Mouse (Mus musculus): Measurements from ENCODE around the gene Atg10. TPM values are rescaled to one million over a fixed set of nuclear protein-coding genes. Genes with fewer than 3 reads are reported as not detected.

Atg10 gene
- polyA plus RNA-seq, 1 experiment from 2014 or later = 17.2 TPM

GRCm38 (mm10) chr13:90907376-90907775, 316.4 kb downstream of the Atg10 start:
- no peaks in the 10 kb centered on the region for H3K27me3 ChIP-seq (ENCODE audit: control insufficient read depth, insufficient read depth, low read length)
- no peak overlapping the region for H3K9ac ChIP-seq
- 91% methylated on average over 12 of the region's 12 CpGs for WGBS
- ATAC-seq (ENCODE audit: low FRiP score) = no peak
- H3K9me3 ChIP-seq (ENCODE audit: control insufficient read depth, low read length) = no peaks in the 10 kb centered on the region
- no peak overlapping the region for H3K4me3 ChIP-seq (replicated peaks; ENCODE audit: low read length)
- H3K4me1 ChIP-seq (replicated peaks; ENCODE audit: control insufficient read depth, insufficient read depth, low read length) = no peaks in the 10 kb centered on the region
- H3K36me3 ChIP-seq (replicated peaks; ENCODE audit: control insufficient read depth, insufficient read depth) = no peaks in the 10 kb centered on the region
- no peak for DNase-seq (ENCODE audit: low spot score)
- H3K4me2 ChIP-seq (replicated peaks) = no peak overlapping the region
- no peak overlapping the region for H3K27ac ChIP-seq

GRCm38 (mm10) chr13:90905176-90905575, 318.6 kb downstream of the Atg10 start, which contains the start of gene Atp6ap1l:
Atp6ap1l (minus strand) TSS chr13:90905355.
- Histone ChIP-seq H3K4me1 (replicated peaks; ENCODE audit: control insufficient read depth, insufficient read depth, low read length) (no peaks in the 10 kb centered on the region), H3K4me2 (replicated peaks) (no peak within 1 kb of the TSS), H3K4me3 (replicated peaks; ENCODE audit: low read length) (no peak within 1 kb of the TSS), H3K9me3 (ENCODE audit: control insufficient read depth, low read length) (no peaks in the 10 kb centered on the region), H3K27ac (no peak within 1 kb of the TSS), H3K27me3 (ENCODE audit: control insufficient read depth, insufficient read depth, low read length) (no peaks in the 10 kb centered on the region), H3K9ac (no peak within 1 kb of the TSS), H3K36me3 (replicated peaks; ENCODE audit: control insufficient read depth, insufficient read depth) (no peaks in the 10 kb centered on the region)
- no peak for ATAC-seq (ENCODE audit: low FRiP score)
- DNase-seq (ENCODE audit: low spot score) = no peak
- WGBS = 86% methylated on average over 5 of the region's 5 CpGs

DNA sequence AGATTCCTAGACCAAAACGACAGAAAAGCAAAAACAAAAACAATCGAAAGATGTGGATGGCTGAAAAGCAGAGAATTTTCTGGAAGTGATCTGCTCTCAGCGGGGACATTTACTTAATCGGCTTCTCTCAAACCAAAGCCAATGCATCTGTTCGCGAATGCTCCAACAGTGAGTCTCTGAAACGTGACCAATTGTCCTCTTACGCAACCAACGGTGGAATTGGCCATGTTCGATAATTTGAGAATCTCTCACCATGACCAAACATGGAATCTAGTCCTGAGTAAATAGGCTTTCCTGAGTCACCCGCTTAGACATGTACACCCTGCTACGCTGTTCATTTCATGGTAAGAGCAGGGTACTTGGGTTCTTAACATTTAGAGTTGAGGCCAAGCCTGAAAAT, 326.9 kb downstream of the Atg10 start:
- Histone ChIP-seq H3K9ac (no peak overlapping the region), H3K36me3 (replicated peaks; ENCODE audit: control insufficient read depth, insufficient read depth) (no peaks in the 10 kb centered on the region), H3K9me3 (ENCODE audit: control insufficient read depth, low read length) (no peaks in the 10 kb centered on the region), H3K27ac (no peak overlapping the region), H3K4me1 (replicated peaks; ENCODE audit: control insufficient read depth, insufficient read depth, low read length) (no peaks in the 10 kb centered on the region), H3K27me3 (ENCODE audit: control insufficient read depth, insufficient read depth, low read length) (no peaks in the 10 kb centered on the region), H3K4me2 (replicated peaks) (no peak overlapping the region), H3K4me3 (replicated peaks; ENCODE audit: low read length) (no peak overlapping the region)
- no peak for ATAC-seq (ENCODE audit: low FRiP score)
- 92% methylated on average over 12 of the region's 12 CpGs for WGBS
- no peak for DNase-seq (ENCODE audit: low spot score)

DNA sequence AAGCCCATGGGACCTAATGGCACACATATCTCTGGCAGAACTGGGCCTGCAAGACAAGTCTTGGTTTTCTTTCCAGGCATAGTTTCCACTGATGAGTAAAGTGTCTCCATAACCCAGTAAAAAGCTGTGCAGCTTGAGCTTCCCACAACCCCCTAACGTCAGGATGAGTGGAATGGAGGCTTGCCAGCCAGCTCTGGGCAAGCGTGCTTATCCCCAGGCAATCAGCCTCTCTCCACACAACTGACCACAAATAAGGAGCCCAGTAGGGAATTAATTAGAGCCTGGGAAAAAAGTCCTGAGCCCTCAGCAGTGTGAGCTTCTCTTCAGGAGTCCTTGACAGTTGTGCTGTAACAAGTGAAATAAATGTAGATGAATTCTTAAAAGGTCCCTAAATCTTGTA, 327.7 kb downstream of the Atg10 start:
- Histone ChIP-seq H3K27me3 (ENCODE audit: control insufficient read depth, insufficient read depth, low read length) (no peaks in the 10 kb centered on the region), H3K4me2 (replicated peaks) (no peak overlapping the region), H3K36me3 (replicated peaks; ENCODE audit: control insufficient read depth, insufficient read depth) (no peaks in the 10 kb centered on the region), H3K9ac (no peak overlapping the region), H3K9me3 (ENCODE audit: control insufficient read depth, low read length) (no peaks in the 10 kb centered on the region), H3K27ac (no peak overlapping the region), H3K4me1 (replicated peaks; ENCODE audit: control insufficient read depth, insufficient read depth, low read length) (no peaks in the 10 kb centered on the region), H3K4me3 (replicated peaks; ENCODE audit: low read length) (no peak overlapping the region)
- peak; percentile 27; the same call in 1 of the 2 replicates for ATAC-seq (ENCODE audit: low FRiP score)
- no peak for DNase-seq (ENCODE audit: low spot score)
- 29% methylated on average over 2 of the region's 2 CpGs for WGBS

GRCm38 (mm10) chr13:90894819-90895218, 328.9 kb downstream of the Atg10 start:
- H3K4me2 ChIP-seq (replicated peaks) = no peak overlapping the region
- 93% methylated on average over 4 of the region's 4 CpGs for WGBS
- no peak overlapping the region for H3K4me3 ChIP-seq (replicated peaks; ENCODE audit: low read length)
- H3K9ac ChIP-seq = no peak overlapping the region
- ATAC-seq (ENCODE audit: low FRiP score) (no peak), DNase-seq (ENCODE audit: low spot score) (no peak)
- H3K36me3 ChIP-seq (replicated peaks; ENCODE audit: control insufficient read depth, insufficient read depth) = no peaks in the 10 kb centered on the region
- H3K27ac ChIP-seq = no peak overlapping the region
- H3K4me1 ChIP-seq (replicated peaks; ENCODE audit: control insufficient read depth, insufficient read depth, low read length) = no peaks in the 10 kb centered on the region
- H3K27me3 ChIP-seq (ENCODE audit: control insufficient read depth, insufficient read depth, low read length) = no peaks in the 10 kb centered on the region
- H3K9me3 ChIP-seq (ENCODE audit: control insufficient read depth, low read length) = no peaks in the 10 kb centered on the region

DNA sequence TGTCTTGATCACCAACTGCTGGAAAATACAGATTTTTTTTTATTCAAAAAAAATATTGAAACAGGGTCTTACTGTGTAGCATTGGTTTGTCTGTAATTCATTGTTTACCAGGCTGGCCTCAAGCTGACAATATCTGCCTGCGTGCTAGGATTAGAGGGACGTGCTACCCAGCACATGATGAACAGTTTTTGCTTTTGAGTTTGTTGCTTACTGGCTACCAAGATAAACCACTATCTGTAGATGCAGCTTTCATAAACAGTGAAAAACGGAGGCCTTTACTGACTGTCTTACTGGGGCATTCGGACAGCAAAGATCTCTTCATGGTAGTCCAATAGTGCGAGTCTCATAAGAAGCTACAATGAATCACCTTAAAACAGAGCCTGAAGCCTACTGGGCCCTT, 333.7 kb downstream of the Atg10 start:
- H3K4me3 ChIP-seq (replicated peaks; ENCODE audit: low read length) = no peak overlapping the region
- H3K27me3 ChIP-seq (ENCODE audit: control insufficient read depth, insufficient read depth, low read length) = no peaks in the 10 kb centered on the region
- ATAC-seq (ENCODE audit: low FRiP score) = no peak
- WGBS = 88% methylated on average over 5 of the region's 5 CpGs
- H3K36me3 ChIP-seq (replicated peaks; ENCODE audit: control insufficient read depth, insufficient read depth) = no peaks in the 10 kb centered on the region
- no peaks in the 10 kb centered on the region for H3K4me1 ChIP-seq (replicated peaks; ENCODE audit: control insufficient read depth, insufficient read depth, low read length)
- H3K27ac ChIP-seq = no peak overlapping the region
- DNase-seq (ENCODE audit: low spot score) = no peak
- H3K4me2 ChIP-seq (replicated peaks) = no peak overlapping the region
- H3K9ac ChIP-seq = no peak overlapping the region
- no peaks in the 10 kb centered on the region for H3K9me3 ChIP-seq (ENCODE audit: control insufficient read depth, low read length)

DNA sequence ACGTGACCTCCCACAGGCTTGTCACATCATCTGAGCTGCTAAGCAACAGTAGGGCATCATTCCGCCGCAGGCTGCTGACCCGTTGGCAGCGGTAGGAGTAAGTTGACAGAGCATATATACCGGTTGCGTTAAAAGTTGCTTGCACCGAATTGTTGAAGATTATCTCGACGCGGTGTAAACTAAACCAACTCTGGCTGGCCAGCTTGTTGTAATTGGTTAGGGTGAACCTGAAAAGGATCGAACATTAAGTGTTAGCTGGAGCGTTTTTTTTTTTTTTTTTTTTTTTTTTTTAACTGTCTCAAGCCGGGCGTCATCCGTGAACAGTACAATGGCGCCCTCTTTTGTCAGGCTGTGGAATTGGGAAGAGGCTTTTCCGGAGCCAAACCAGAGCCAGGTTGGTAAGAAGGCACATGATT, 337.2 kb downstream of the Atg10 start:
- DNase-seq (ENCODE audit: low spot score) = peak; percentile 92
- peak; percentile 82 for ATAC-seq (ENCODE audit: low FRiP score)
- H3K27me3 ChIP-seq (ENCODE audit: control insufficient read depth, insufficient read depth, low read length) = no peaks in the 10 kb centered on the region
- no peaks in the 10 kb centered on the region for H3K4me1 ChIP-seq (replicated peaks; ENCODE audit: control insufficient read depth, insufficient read depth, low read length)
- peak overlapping the region; percentile 30 for H3K4me3 ChIP-seq (replicated peaks; ENCODE audit: low read length)
- no peak overlapping the region for H3K9ac ChIP-seq
- H3K27ac ChIP-seq = no peak overlapping the region
- no peaks in the 10 kb centered on the region for H3K36me3 ChIP-seq (replicated peaks; ENCODE audit: control insufficient read depth, insufficient read depth)
- H3K4me2 ChIP-seq (replicated peaks) = peak overlapping the region; percentile 63
- WGBS = under 1% methylated on average over 18 of the region's 18 CpGs
- H3K9me3 ChIP-seq (ENCODE audit: control insufficient read depth, low read length) = no peaks in the 10 kb centered on the region

- H3K4me2 ChIP-seq (replicated peaks) = peak overlapping the region; percentile 63
- peak overlapping the region; percentile 30 for H3K4me3 ChIP-seq (replicated peaks; ENCODE audit: low read length)
- no peak for DNase-seq (ENCODE audit: low spot score)
- peak; percentile 47; the same call in 1 of the 2 replicates for ATAC-seq (ENCODE audit: low FRiP score)
- no peaks in the 10 kb centered on the region for H3K27me3 ChIP-seq (ENCODE audit: control insufficient read depth, insufficient read depth, low read length)
- H3K36me3 ChIP-seq (replicated peaks; ENCODE audit: control insufficient read depth, insufficient read depth) = no peaks in the 10 kb centered on the region
- H3K27ac ChIP-seq = no peak overlapping the region
- H3K9ac ChIP-seq = no peak overlapping the region
- no peaks in the 10 kb centered on the region for H3K4me1 ChIP-seq (replicated peaks; ENCODE audit: control insufficient read depth, insufficient read depth, low read length)
- no peaks in the 10 kb centered on the region for H3K9me3 ChIP-seq (ENCODE audit: control insufficient read depth, low read length)
- 56% methylated on average over 13 of the region's 13 CpGs for WGBS
These were observed 337.8 kb downstream of the Atg10 start for GRCm38 (mm10) chr13:90885856-90886532.

All from hindbrain, embryonic 14.5 days (tissue).